Mouse (Mus musculus): ENCODE measurements at regions not wholly inside any gene's neighbourhood (a gene's known extent, or its start where the extent isn't known, plus 50 kb on each side); places are given as distances from the start of the nearest gene placed in this dataset.

GRCm38 (mm10) chr12:82115766-82116165 lies 53.4 kb upstream of the Sipa1l1 start:
- no peak for DNase-seq (ENCODE audit: low spot score in 2 of 2)

Measured in right cerebral cortex, postnatal 36 days (tissue).